Mouse (Mus musculus): Measurements from ENCODE around the gene Tex33.

The Tex33 gene

DNA sequence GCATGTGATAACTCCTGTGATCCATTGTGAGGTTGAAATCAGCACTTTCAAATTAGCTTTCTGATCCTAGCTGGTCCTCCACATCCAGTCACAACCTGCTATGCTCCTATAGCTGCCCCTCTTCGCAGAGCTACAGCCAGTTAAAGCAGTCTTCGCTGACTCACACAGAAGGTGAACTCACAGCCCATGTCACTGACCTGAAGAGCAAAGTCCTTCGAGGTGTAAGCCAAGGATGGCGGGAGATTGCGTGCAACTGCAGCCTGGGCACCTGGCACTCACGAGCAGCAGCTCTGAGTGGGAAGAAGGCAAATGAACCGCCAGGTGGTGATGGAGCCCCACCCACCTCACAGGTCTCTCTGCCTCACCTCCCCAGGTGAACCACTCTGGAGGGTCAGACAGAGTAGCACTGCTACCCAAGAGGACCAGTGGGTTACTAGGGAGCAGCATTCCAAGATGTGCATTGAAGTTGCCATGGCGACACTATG lies at the start of gene Tex33:
Tex33 (minus strand) TSS at position 435 of the 485 bp plus-strand sequence.
- no peak for DNase-seq

GRCm38 (mm10) chr15:78443857-78444256 lies 48.1 kb upstream of the Tex33 start:
- DNase-seq, result no peak

DNA sequence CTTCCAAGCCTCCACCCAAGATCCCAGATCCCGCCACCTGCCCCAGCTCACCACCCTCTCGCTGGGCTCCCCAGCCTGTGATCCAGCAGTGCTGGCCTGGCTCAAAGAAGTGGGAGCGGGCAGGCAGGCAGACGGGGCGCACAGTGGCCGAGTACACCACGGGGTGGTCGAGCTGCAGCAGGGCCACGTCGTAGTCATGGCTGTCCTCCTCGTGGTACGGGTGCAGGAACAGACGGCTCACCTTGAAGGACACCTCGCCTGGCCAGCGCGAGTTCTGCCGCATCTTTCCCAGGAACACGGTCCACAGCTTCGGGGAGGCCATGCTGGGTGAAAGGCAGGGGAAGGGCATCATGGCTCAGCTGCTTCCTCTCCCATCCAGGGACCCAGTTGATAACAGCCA lies 46.5 kb upstream of the Tex33 start:
- DNase-seq, result no peak

- no peak for DNase-seq
Measured at GRCm38 (mm10) chr15:78438973-78439372, 43.3 kb upstream of the Tex33 start.

GRCm38 (mm10) chr15:78438505-78438904 lies 42.8 kb upstream of the Tex33 start:
- DNase-seq, result no peak

- DNase-seq, result no peak
Measured at GRCm38 (mm10) chr15:78438018-78438394, 42.3 kb upstream of the Tex33 start.

GRCm38 (mm10) chr15:78437237-78438017 lies 41.7 kb upstream of the Tex33 start:
- no peak for DNase-seq

GRCm38 (mm10) chr15:78436380-78437192 lies 40.9 kb upstream of the Tex33 start:
- DNase-seq, result peak; percentile 75

- no peak for DNase-seq
Measured at GRCm38 (mm10) chr15:78435681-78436080, 40.0 kb upstream of the Tex33 start.

GRCm38 (mm10) chr15:78434896-78435520 lies 39.3 kb upstream of the Tex33 start:
- no peak for DNase-seq

DNA sequence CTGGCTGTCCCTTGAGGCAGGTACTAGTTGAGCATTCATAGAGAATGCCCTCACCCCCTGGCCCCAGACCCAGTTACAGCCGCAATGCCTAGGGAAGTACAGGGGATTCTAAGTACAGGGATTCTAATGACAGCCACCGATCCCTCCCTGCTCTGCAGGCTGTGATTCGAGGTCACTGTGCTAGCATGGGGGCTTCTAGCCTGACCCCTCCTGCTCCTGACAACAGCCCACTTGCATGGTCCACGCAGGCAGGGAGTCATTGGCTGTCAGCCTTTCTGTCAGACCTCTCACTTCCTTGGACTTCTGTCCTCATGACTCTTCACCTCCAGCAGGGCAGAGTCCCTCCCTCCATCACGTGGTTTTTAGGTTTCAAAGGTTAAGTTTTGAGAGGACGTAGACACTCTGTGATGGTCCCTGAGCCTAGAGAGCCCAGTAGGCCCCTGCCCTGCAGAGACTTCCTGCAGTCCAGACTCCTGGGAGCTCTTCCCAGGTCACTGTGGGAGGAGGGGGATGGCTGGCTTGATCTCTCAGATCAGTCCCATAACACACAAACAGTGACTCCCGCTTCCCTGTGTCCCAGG lies 35.9 kb upstream of the Tex33 start:
- no peak for DNase-seq

DNA sequence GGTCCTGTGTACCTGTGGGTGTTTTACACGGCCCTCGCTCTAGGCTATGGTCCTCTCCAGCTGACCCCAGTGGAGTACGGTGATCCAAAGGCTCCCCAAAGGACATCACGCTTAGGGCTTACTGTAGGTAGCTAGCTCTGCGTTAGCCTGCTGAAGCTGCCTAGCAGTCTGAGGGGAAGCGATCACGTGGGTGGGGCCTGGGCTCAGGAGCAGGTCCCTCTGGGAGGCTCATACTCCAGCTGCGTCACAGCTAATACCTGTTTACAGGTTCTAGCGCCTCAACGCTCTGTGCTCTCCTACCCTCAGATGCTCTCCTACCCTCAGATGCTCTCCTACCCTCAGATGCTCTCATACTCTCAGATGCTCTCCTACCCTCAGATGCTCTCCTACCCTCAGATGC lies 35.2 kb upstream of the Tex33 start:
- no peak for DNase-seq

DNA sequence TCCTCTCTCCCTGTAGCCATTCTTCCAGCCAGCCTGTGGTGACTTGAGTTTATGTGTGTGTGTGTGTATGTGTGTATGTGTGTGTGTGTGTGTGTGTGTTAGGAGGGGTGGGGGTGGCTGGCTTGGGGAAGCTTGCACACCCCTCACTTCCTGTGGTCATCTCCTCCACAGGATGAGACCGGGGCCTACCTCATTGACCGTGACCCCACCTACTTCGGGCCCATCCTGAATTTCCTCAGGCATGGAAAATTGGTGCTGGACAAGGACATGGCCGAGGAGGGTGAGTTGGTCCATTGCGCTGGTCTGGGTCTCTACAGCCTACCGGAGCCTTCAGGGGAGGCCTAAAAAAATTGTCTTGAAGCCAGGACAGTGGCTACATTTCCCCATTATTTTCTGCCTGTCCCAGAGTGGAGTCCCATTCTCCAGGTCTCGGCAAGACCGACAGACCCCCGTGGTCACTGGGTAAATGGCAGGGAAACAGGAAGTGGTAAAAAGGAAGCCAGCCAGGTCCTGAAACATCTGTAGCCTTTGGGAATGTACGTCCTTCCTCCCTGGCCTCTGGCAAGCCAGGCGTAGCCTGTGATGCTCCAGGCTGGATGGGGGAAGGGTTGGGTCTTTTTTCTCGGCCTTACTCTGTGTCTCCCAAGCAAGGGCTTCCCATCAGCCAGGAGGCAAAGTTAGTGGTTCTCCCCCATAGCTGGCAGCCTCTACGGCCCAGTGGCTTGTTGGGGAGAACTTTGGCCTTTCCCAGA lies 34.3 kb upstream of the Tex33 start:
- no peak for DNase-seq

DNA sequence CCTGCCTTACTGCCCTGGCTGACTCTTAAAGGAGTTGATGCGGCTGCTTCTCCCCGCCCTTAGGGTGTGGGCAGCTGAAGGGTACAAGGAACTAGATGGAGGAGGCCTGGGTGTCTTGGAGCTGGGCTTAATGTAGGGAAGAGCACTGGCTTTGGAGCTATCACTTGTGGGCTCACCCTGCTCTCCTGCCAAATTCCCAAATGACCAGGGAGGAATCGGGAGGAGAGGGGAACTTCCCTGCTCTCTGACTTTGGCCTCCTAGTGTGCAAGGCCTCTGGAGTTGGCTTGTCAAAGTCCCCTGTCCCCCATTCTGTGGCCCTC lies 33.4 kb upstream of the Tex33 start:
- no peak for DNase-seq

- peak; percentile 54 for DNase-seq
Measured at GRCm38 (mm10) chr15:78428391-78429138, 32.9 kb upstream of the Tex33 start, which contains the start of gene Kctd17. Gene Kctd17, plus strand, starts transcription at chr15:78428564.

DNA sequence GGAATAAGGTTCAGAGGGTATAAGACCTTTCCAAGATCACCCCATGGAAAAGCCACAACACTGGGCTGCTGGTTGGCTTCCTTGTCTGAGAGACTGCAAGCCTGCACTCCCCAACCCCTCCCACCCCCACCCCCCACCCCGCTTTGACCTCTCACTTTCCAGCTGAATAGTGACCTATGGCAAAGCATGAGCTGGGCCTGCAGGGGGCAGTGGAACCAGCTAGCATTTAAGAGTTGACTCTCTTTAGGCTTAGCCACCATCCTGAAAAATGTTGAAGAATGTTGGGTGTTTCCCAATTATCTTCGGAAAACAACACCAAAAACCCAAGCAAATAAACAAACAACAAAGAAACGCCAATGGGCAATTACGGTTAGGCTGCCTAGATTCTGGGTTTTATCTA lies 29.5 kb upstream of the Tex33 start:
- no peak for DNase-seq

- peak; percentile 49 for DNase-seq
Measured at GRCm38 (mm10) chr15:78424507-78424906, 28.8 kb upstream of the Tex33 start.

- DNase-seq, result peak; percentile 90
Measured at GRCm38 (mm10) chr15:78422046-78422956, 26.6 kb upstream of the Tex33 start.

GRCm38 (mm10) chr15:78420395-78420794 lies 24.7 kb upstream of the Tex33 start:
- DNase-seq, result no peak

- peak; percentile 45 for DNase-seq
Measured at GRCm38 (mm10) chr15:78416937-78417336, 21.2 kb upstream of the Tex33 start.

GRCm38 (mm10) chr15:78414157-78414556 lies 18.4 kb upstream of the Tex33 start:
- no peak for DNase-seq

Measured in liver (tissue).